Mouse (Mus musculus) inflammation-experienced regulatory T-cells, adult 16 weeks (primary cell): ENCODE data around the gene Ptprj. TPM values are rescaled to one million over a fixed set of nuclear protein-coding genes. Genes with fewer than 3 reads are reported as not detected.

Experiments used
- polyA plus RNA-seq: library from polyadenylated mRNA; unstranded; fragments of 100-300 nt; shearing (Covaris generic); gene quantifications from one replicate; pipeline ENCODE4 v1.2.1, GENCODE M21; 2017

The Ptprj gene
- 3.0 TPM for polyA plus RNA-seq

GRCm38 (mm10) chr2:90580236-90581005, at the start of gene Ptprj:
Ptprj (minus strand) TSS chr2:90580647.

DNA sequence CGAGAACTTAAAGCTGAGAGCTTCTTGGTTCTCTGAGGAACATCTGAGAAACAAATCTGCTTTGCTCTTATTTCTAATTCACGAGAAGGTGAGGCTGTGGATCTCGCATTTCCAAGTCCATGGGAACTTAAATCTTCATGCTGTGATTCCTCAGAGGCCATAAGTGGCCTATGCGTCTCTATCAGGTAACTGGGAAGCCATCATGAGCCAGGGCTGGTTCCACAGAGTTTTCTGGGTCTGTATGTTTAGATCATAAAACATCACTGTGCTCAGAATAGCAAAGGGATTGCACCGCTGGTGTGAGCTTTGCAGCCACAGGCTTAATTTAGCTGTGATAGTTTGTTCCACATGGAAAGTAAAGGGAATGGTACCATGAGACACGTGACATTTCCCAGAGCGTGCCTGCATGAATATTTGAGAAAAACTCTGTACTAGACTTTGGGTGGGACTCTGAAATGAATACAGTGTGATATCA, 181.8 kb downstream of the Ptprj start, which contains the start of gene Olfr1274-ps:
Gene Olfr1274-ps, plus strand, starts transcription at position 51 of the 475 bp plus-strand sequence.

Other genes with a start within 250 kb of the Ptprj start
- not detected for gene Olfr1274-ps, start 182.0 kb downstream of the Ptprj start, polyA plus RNA-seq
- 49.7 TPM for gene Nup160, start 96.6 kb upstream of the Ptprj start, polyA plus RNA-seq
- gene Fnbp4, start 164.7 kb upstream of the Ptprj start, polyA plus RNA-seq = 90.5 TPM
- gene Agbl2, start 202.1 kb upstream of the Ptprj start, polyA plus RNA-seq = not detected